Mouse (Mus musculus) CD4-positive, CD25-positive, alpha-beta regulatory T cell, adult 4 months (primary cell): ENCODE results near the gene Prkaa1. TPM values are rescaled to one million over a fixed set of nuclear protein-coding genes. Genes with fewer than 3 reads are reported as not detected.

Source experiments
- ATAC-seq: one replicate; pipeline ENCODE4 v1.8.0; 2017
- polyA plus RNA-seq, 2 experiments: library from polyadenylated mRNA; unstranded; fragments of 100-300 nt; shearing (Covaris generic); gene quantifications; one replicate each; pipeline ENCODE4 v1.2.1; 2017

Prkaa1 gene
- 10 to 100 TPM; 19.5 to 20.4 TPM for polyA plus RNA-seq

GRCm38 (mm10) chr15:5143361-5144020 lies at the start of gene Prkaa1:
Gene Prkaa1, plus strand, starts transcription at chr15:5143861.
- peak; percentile 68 for ATAC-seq

GRCm38 (mm10) chr15:5095534-5096301 lies 47.9 kb upstream of the Prkaa1 start:
- no peak for ATAC-seq

- ATAC-seq: no peak
These were observed 46.3 kb upstream of the Prkaa1 start for GRCm38 (mm10) chr15:5097376-5097775.

GRCm38 (mm10) chr15:5102312-5102711 lies 41.3 kb upstream of the Prkaa1 start:
- no peak for ATAC-seq

GRCm38 (mm10) chr15:5105891-5106290 lies 37.8 kb upstream of the Prkaa1 start:
- no peak for ATAC-seq

DNA sequence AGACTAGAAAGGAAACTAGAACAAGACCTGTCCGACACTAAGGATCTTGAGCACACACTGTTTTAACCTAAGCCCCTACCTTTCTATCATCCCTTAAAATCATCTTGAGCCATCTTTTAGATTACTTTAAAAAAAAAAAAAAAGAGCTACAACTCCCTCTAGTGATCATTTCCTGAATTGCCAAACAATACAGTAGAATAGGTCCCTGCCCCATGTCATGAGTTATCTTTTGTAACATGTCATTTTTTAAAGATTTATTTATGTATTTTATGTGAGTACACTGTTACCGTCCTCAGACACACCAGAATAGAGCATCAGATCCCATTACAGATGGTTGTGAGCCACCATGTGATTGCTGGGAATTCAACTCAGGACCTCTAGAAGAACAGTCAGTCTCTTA lies 37.4 kb upstream of the Prkaa1 start:
- peak; percentile 45 for ATAC-seq

DNA sequence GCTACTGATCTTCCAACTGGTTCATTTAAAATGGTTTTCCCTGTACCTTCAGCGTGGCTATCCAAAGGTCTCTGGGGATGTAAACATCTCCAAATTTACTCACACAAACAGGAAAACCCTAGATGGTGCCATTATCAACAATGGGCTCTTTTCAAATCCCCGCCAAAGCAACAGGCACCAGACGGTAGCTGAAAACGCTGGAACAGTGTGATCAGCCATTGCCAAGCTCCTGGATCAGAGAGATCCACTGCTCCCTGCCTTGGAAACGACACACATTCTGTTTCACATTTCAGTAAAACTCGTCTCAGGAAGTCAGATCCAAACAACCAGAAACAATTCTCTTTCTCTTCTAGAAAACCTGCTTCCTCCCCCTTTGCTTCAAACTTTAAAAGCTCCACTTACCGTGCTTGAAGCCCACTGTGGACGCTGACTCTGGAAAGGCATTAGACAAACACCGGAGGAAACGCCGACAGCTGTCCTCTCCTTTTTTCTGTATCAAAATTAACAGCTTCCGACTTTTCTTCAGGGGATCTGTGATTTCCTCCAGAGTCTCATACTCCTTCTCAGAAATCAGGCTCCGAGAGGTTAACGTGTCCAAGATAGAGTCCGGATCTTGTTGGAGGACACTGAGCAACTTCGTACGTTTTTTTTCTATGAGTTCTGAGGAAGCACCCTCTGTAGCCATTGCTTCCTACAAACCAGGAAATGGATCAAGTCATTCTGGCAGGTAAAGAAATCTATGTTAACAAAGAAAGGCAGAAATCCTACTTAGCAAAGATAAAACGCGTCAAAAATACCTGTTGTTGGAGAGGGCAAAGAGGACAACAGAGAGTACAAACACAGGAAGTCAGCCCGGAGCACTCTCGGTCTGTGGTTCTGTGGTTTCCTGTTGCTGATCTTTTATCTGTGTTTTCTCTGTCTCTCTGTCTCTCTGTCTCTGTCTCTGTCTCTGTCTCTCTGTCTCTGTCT lies 35.7 kb upstream of the Prkaa1 start, which contains the start of gene Card6:
TSS of gene Card6 (minus strand) at position 854 of the 969 bp plus-strand sequence.
- peak; percentile 90 for ATAC-seq

- peak; percentile 29 for ATAC-seq
These were observed 35.0 kb upstream of the Prkaa1 start for GRCm38 (mm10) chr15:5108655-5109040.

DNA sequence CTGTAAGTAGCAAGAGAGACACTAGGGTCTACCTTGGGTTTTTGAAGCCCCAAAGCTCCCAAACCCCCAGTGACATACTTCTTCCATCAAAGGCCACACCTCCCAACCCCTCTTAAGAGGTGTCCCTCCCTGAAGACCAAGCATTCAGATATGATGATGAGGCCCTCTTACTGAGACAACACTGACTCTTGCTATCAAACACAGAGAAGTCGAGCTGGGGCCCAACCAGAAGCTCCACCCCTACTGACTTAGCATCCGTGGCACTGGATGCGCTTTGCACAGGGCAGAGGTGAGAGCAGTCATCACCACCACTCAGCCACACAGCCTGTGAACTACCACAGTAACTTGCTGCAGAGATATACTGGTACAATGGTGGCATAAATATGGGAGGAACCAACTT lies 31.0 kb upstream of the Prkaa1 start:
- ATAC-seq: no peak

- ATAC-seq: no peak
These were observed 28.5 kb upstream of the Prkaa1 start for GRCm38 (mm10) chr15:5115173-5115572.

- peak; percentile 92 for ATAC-seq
These were observed 27.2 kb upstream of the Prkaa1 start, which contains the start of gene Rpl37 for GRCm38 (mm10) chr15:5116270-5117030. Gene Rpl37, plus strand, starts transcription at chr15:5116645.

DNA sequence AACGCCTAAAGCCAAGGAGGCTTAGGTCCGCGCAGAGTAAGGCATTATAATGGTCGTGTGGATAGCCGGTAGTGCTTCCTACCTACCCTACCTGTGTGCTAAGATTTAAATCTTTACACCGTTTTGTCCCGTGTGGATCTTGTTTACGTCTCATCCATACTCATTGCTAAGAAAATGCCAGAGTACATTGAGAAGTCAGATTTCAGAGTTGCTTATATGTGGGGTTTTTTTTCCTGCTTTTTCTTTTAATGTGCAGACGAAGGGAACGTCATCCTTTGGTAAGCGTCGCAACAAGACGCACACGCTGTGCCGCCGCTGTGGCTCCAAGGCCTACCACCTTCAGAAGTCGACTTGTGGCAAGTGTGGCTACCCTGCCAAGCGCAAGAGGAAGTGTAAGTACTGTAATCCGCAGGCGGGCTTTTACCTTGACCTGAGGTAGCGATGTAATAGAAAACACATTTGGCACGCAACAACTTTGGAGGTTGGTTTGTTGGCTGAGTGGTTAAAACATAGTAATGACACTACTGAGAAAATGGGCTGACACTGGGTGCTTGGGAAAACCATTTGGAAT lies 26.5 kb upstream of the Prkaa1 start:
- ATAC-seq: no peak

DNA sequence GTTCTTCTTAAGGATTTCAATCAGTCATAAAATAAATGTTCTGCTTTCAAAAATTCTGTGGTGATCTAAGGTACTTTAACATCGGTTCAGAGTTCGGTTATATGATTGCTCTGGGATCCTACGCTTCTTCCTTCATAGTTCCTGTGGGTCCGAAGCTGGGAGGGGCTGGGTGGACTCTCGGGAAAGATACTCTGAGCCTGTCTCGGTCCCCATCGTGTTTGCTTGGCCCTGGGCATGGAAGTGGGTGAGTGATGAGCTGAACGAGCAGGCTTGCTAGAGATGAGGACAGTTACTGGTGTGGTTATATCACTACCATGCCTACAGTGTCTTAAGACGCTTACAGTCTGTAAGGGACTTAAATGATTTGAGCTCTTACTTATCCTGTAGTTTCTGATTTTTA lies 25.0 kb upstream of the Prkaa1 start:
- no peak for ATAC-seq

GRCm38 (mm10) chr15:5119192-5119591 lies 24.5 kb upstream of the Prkaa1 start:
- no peak for ATAC-seq

DNA sequence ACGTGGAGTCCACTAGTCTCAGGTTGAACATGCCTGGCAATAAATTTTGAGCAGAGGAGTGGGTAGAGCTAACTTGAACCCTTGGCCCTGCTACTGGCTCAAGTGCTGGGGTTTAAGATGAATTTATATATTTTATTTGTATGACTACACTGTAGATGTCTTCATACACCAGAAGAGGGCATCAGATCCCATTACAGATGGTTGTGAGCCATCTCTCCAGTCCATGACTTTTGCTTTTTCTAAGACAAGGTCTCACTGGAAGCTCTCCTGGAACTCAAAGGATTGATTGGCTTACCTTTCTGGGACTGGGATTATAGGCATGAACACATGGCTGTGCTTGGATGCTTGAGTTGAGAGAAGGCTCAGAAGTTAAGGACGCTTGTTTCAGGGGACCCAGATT lies 24.0 kb upstream of the Prkaa1 start:
- ATAC-seq: no peak

DNA sequence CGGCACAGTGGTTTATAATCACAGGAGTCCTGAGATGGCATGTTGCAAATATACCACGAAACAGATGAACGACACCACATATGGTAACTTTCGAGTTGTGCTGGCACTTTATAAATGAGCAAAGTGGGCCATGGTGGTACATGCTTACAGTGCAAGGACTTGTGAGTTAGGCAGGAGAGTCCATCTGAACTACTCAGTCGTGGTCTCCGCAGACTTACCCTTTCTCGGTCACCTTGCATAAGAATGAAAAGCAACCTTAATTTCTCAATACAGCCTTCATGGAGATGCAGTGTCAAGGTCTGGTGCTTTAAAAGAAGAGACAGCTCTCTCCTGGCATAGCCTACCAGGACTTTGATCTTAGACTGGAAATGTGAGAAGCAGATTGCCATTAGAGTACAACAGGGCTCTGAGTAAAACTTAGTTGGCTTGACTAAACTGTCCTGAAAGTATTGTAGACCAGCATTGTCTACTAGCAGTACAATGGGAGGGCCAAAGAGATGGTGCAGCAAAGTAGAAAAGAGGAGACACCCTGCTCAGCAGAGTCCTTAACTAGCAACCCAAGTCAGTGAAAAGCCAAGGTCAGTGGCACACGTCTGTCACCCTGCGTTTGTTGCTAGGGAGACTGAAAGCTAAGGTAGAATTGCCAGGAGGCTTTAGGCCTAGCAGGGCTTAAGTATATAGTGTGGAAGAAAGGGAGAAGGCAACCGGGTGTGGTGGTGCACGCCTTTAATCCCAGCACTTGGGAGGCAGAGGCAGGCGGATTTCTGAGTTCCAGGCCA lies 21.9 kb upstream of the Prkaa1 start:
- ATAC-seq: no peak

- no peak for ATAC-seq
These were observed 17.2 kb upstream of the Prkaa1 start for GRCm38 (mm10) chr15:5126456-5126855.

GRCm38 (mm10) chr15:5127487-5127886 lies 16.2 kb upstream of the Prkaa1 start:
- ATAC-seq: no peak

DNA sequence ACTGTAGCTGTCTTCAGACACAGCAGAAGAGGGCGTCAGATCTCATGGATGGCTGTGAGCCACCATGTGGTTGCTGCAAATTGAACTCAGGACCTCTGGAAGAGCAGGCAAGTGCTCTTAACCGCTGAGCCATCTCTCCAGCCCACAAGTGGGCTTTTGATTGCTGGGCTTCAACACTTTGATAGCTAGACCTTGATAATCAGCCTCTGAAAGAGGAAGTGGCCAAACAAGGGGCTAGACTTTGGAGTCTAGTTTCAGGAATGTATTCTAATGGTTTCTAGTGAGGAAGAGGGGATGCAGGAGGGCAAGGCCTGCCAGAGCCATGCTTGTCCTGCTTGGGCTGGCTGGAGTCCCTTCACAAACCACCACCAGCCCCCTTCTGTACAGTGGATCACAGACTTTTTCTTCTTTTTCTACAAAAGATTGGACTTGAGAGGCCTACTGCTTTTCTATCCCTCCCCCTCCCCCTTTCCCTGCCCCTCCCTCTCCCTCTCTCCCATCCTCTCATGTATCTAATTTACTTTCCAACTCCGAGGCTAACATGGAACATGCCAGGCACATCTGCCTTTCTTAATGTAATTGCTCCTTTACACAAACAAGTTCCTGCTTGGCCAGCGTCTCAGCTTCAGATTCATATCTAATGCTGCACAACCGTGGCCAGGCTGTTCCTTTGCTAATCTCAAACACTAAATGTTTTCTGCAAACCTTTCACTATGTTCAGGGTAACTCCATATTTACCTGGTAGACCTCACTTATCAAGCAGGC lies 15.3 kb upstream of the Prkaa1 start:
- ATAC-seq: no peak
